Mouse (Mus musculus) heart, embryonic 10.5 days (tissue): ENCODE results near the gene Stard10. TPM values are rescaled to one million over a fixed set of nuclear protein-coding genes. Genes with fewer than 3 reads are reported as not detected.

ENCODE experiments used
- DNase-seq: peaks from one replicate; pipeline ENCODE4 v3.0.0-alpha.2; 2017; ENCODE audit warnings: low spot score
- H3K27ac ChIP-seq: fragments of 300-500 bp; sonication (generic); 2 replicates; pipeline ENCODE4 v1.5.1; 2016; ENCODE audit warnings: mild to moderate bottlenecking
- H3K27me3 ChIP-seq: fragments of 300-500 bp; sonication (generic); 2 replicates; pipeline ENCODE4 v1.6.1; 2016; ENCODE audit warnings: mild to moderate bottlenecking; ENCODE audit not compliant: poor library complexity, insufficient read depth, severe bottlenecking
- H3K36me3 ChIP-seq: fragments of 300-500 bp; sonication (generic); 2 replicates; pipeline ENCODE4 v1.6.1; 2016; ENCODE audit warnings: mild to moderate bottlenecking, moderate library complexity
- H3K4me1 ChIP-seq: fragments of 300-500 bp; sonication (generic); 2 replicates; pipeline ENCODE4 v1.6.1; 2016; ENCODE audit warnings: mild to moderate bottlenecking
- H3K4me3 ChIP-seq: fragments of 300-500 bp; sonication (generic); 2 replicates; pipeline ENCODE4 v1.5.1; 2016; ENCODE audit warnings: mild to moderate bottlenecking, moderate library complexity
- H3K9me3 ChIP-seq: fragments of 300-500 bp; sonication (generic); 2 replicates; pipeline ENCODE4 v1.6.1; 2016; ENCODE audit warnings: mild to moderate bottlenecking, moderate library complexity
- WGBS: fragments of 180-500 bp; shearing (Covaris S2); methylation state at CpG from one replicate; pipeline ENCODE4 v1.1.7; 2016; 5-methylcytosine and 5-hydroxymethylcytosine counted together
- polyA plus RNA-seq: library from polyadenylated mRNA; unstranded; fragments of >200 nt; fragmentation: Nextera tagmentation; extraction: Ambion mirVana; gene quantifications from 2 replicates; pipeline ENCODE4 v1.2.1, GENCODE M21; 2016

Stard10 gene
- polyA plus RNA-seq, 1 experiment from 2014 or later = 62.7 TPM

- H3K36me3 ChIP-seq = peaks cover 44% of the 10 kb centered on the region
Observed at GRCm38 (mm10) chr7:101292696-101293095, 24.2 kb upstream of the Stard10 start.

DNA sequence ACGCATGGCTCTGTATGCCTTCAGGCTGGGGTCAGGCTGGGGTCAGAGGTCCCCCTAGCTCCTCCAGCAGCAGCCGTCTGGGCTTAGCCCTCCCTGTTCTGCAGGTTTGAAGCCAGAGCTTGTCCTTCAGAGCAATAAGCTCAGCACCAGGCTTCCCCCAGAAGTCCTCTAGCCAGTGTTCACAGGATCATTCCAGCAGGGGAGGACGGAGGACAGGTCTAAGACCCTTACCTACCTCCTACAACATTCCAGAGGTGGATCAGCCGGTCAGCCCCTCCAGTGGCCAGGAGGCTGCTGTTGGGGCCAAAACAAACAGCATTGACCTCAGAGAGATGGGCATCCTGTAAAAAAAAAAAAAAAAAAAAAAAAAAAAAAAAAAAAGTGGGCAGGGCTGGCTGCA is 23.7 kb upstream of the Stard10 start:
- peaks cover 44% of the 10 kb centered on the region for H3K36me3 ChIP-seq
- peaks cover 25% of the 10 kb centered on the region for H3K4me1 ChIP-seq
- no peak overlapping the region for H3K4me3 ChIP-seq
- DNase-seq = peak; percentile 61
- peaks cover 33% of the 10 kb centered on the region for H3K27me3 ChIP-seq
- WGBS = 48% methylated on average over 4 of the region's 4 CpGs
- H3K27ac ChIP-seq = no peak overlapping the region
- H3K9me3 ChIP-seq = no peaks in the 10 kb centered on the region

More at GRCm38 (mm10) chr7:101292696-101293095, 24.2 kb upstream of the Stard10 start:
- H3K4me3 ChIP-seq = no peak overlapping the region
- 100% methylated on average over 1 of the region's 1 CpGs for WGBS
- no peaks in the 10 kb centered on the region for H3K9me3 ChIP-seq
- no peak overlapping the region for H3K27ac ChIP-seq
- peaks cover 29% of the 10 kb centered on the region for H3K27me3 ChIP-seq
- H3K4me1 ChIP-seq = peaks cover 25% of the 10 kb centered on the region
- peak; percentile 68 for DNase-seq

DNA sequence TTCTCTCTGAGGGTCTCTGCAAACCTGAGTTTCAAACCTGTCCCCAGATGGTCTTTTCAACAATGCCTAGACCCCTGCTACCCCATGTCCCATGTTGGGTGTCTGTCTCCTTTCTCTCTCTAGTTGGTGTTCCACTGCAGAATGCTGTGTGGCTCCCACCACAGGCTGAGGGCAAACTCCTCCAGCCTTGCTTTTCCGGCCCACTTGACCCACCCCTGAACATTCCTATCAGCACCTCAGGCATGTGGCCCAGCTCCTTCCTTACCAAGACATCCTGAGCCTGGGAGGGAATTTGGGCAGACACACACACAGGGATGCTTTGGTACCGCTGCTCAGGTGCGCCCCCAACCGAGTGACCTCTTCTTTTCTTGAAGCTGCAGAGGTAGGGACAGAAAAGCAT is 23.3 kb upstream of the Stard10 start:
- no peak overlapping the region for H3K4me3 ChIP-seq
- peaks cover 25% of the 10 kb centered on the region for H3K4me1 ChIP-seq
- H3K36me3 ChIP-seq = peaks cover 44% of the 10 kb centered on the region
- no peak for DNase-seq
- WGBS = 37% methylated on average over 4 of the region's 4 CpGs
- H3K27me3 ChIP-seq = peaks cover 38% of the 10 kb centered on the region
- H3K27ac ChIP-seq = no peak overlapping the region
- H3K9me3 ChIP-seq = no peaks in the 10 kb centered on the region

DNA sequence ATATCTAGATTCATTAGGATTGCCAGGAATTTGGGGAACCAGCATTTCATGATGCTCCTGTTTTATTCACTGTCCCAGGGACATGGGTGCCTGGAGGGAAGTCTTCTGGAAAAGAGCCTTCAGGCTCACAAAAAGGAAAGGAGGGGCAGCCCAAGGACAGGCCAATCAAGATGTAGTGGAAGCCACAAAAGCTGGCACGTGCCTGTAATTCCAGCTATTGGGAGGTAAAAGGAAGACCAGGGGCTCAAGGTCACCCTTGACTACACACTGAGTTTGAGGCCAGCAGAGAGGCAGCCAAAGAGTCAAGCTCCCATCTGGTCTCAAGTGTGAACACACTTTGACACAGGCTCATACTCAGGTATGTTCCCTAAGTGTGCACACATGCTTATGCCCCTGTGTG is 21.4 kb upstream of the Stard10 start:
- peaks cover 56% of the 10 kb centered on the region for H3K27me3 ChIP-seq
- WGBS = 68% methylated on average over 1 of the region's 1 CpGs
- H3K36me3 ChIP-seq = peaks cover 30% of the 10 kb centered on the region

DNA sequence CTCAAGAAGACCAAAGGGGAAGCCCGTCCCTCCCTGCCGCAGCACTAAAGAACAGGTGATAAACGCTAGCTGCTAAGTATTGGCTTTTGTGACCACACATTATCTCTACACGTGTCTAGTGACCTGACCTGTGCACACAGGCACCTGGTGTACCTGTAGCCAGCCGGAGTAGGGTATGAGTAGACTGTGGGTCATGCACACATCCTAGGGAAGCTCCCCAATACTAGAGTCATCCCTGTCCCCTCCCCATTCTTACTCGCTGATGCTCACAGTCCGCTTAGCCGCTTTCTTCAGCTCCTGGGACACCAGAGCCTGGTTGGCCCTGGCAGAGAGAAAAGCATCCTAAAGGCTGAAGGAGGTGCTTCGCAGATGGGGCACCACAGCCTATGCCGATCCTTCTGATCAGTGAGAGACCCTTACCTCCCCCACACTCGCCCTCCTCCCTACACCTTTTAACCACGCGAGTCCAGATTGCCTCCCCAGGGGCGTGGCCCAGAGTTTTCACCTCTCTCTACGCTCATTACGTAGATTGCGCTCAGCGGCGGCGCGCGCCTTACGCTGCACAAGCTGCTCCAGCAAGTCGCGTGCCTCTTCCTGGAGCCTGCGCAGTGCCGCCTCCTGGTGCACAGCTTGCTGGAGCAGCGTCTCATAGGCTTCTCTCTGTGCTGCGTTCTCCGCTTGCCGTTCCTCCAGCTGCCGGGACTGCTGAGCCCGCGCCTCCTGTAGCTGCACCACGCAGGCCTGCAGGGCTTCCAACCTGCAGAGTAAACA is 20.4 kb upstream of the Stard10 start:
- peak overlapping the region; percentile 37 for H3K27ac ChIP-seq
- WGBS = 11% methylated on average over 35 of the region's 35 CpGs

More for the DNA sequence above, 21.4 kb upstream of the Stard10 start:
- H3K27ac ChIP-seq = no peak overlapping the region
- no peak for DNase-seq
- H3K9me3 ChIP-seq = no peaks in the 10 kb centered on the region
- H3K4me1 ChIP-seq = peaks cover 25% of the 10 kb centered on the region
- H3K4me3 ChIP-seq = no peak overlapping the region

GRCm38 (mm10) chr7:101297023-101297405 is 19.9 kb upstream of the Stard10 start:
- peaks cover 63% of the 10 kb centered on the region for H3K27me3 ChIP-seq
- peak overlapping the region; percentile 37 for H3K27ac ChIP-seq

More for the DNA sequence above, 20.4 kb upstream of the Stard10 start:
- Histone ChIP-seq H3K4me3 (peak overlapping the region; percentile 52), H3K4me1 (peaks cover 35% of the 10 kb centered on the region), H3K36me3 (peaks cover 28% of the 10 kb centered on the region), H3K27me3 (peaks cover 63% of the 10 kb centered on the region), H3K9me3 (no peaks in the 10 kb centered on the region)
- DNase-seq = peak; percentile 92

GRCm38 (mm10) chr7:101298375-101298774 is 18.5 kb upstream of the Stard10 start:
- Histone ChIP-seq H3K9me3 (no peaks in the 10 kb centered on the region), H3K4me1 (peaks cover 36% of the 10 kb centered on the region), H3K36me3 (peaks cover 17% of the 10 kb centered on the region), H3K4me3 (no peak overlapping the region), H3K27ac (no peak overlapping the region), H3K27me3 (peaks cover 63% of the 10 kb centered on the region)
- WGBS = 78% methylated on average over 3 of the region's 3 CpGs
- DNase-seq = no peak

More at GRCm38 (mm10) chr7:101297023-101297405, 19.9 kb upstream of the Stard10 start:
- peak overlapping the region; percentile 52 for H3K4me3 ChIP-seq
- no peaks in the 10 kb centered on the region for H3K9me3 ChIP-seq
- no peak for DNase-seq
- peaks cover 23% of the 10 kb centered on the region for H3K36me3 ChIP-seq
- WGBS = 21% methylated on average over 8 of the region's 8 CpGs
- peaks cover 35% of the 10 kb centered on the region for H3K4me1 ChIP-seq

GRCm38 (mm10) chr7:101301361-101301880 is 15.5 kb upstream of the Stard10 start:
- Histone ChIP-seq H3K36me3 (0 out of 2 replicates have a peak, but pooled peaks cover 2% of the 10 kb centered on the region), H3K9me3 (no peaks in the 10 kb centered on the region), H3K27me3 (peaks cover 47% of the 10 kb centered on the region), H3K4me1 (peaks cover 26% of the 10 kb centered on the region), H3K4me3 (peak overlapping the region; percentile 75), H3K27ac (peak overlapping the region; percentile 83)
- DNase-seq = peak; percentile 90
- under 1% methylated on average over 30 of the region's 30 CpGs for WGBS

GRCm38 (mm10) chr7:101301881-101302456 is 14.9 kb upstream of the Stard10 start, which contains the start of gene Atg16l2:
Gene Atg16l2, minus strand, starts transcription at chr7:101302251.
- peak; percentile 96 for DNase-seq
- Histone ChIP-seq H3K4me1 (peaks cover 24% of the 10 kb centered on the region), H3K9me3 (no peaks in the 10 kb centered on the region), H3K27me3 (peaks cover 42% of the 10 kb centered on the region), H3K4me3 (peak within 1 kb of the TSS; percentile 75), H3K36me3 (0 out of 2 replicates have a peak, but pooled peaks cover 2% of the 10 kb centered on the region), H3K27ac (peak within 1 kb of the TSS; percentile 83)
- WGBS = under 1% methylated on average over 39 of the region's 39 CpGs

DNA sequence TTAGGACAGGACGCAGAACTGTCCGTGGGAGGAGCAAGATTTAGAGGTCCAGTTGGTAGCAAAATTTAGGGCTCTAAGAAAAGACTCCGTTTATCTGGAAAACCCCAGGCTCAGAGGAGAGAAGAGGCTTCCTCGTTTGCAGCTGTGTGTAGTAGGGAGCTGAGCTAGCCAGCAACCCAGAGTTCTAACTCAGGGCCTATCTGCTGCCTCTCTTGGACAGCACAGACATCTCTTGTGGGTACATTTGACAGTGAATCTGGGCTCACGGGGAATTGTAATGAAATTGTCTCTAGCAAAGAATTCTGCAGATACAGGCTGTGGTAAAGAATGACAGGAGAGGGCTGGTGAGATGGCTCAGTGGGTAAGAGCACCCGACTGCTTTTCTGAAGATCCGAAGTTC is 14.2 kb upstream of the Stard10 start:
- Histone ChIP-seq H3K9me3 (no peaks in the 10 kb centered on the region), H3K27ac (peak overlapping the region; percentile 83), H3K4me1 (peaks cover 24% of the 10 kb centered on the region), H3K36me3 (0 out of 2 replicates have a peak, but pooled peaks cover 2% of the 10 kb centered on the region), H3K4me3 (peak overlapping the region; percentile 75), H3K27me3 (peaks cover 34% of the 10 kb centered on the region)
- no peak for DNase-seq
- WGBS = 30% methylated on average over 7 of the region's 7 CpGs

DNA sequence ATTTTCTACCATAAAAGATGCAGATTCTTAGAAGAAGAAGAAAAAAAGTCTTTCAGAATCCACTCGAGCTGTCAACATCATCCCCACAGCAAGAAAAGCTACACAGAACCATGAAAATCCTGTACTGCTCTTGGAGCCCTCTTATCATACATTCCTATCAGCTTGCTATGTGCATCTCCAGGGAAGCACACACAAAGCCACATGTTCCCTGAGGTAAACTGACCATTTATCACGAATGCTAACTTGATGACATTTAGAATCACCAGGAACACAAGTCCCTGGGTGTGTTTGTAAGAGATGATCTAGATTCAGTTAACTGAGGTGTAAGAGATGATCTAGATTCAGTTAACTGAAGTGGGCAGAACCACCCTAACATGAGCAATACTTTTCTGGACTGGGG is 10.0 kb upstream of the Stard10 start:
- no peak for DNase-seq
- Histone ChIP-seq H3K4me3 (no peak overlapping the region), H3K36me3 (no peaks in the 10 kb centered on the region), H3K27me3 (no peaks in the 10 kb centered on the region), H3K4me1 (peaks cover 15% of the 10 kb centered on the region), H3K27ac (no peak overlapping the region), H3K9me3 (no peaks in the 10 kb centered on the region)
- 33% methylated on average over 2 of the region's 2 CpGs for WGBS

DNA sequence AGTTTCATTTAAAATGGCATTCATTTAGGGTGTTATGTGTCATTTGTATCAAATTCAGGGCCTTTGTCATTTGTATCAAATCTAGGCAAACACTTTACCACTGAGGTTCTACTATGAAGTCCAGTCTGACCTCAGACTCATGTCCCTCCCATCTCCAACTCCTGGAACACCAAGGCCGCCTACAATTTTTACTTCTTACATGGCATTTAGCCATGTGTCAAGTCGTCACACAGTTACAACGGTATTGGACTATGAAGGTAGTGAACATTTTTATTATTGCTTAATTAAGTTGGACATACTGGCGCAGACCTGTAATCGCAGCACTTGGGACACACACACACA is 6.9 kb upstream of the Stard10 start:
- H3K4me3 ChIP-seq = peak overlapping the region; percentile 63
- 38% methylated on average over 5 of the region's 5 CpGs for WGBS
- no peaks in the 10 kb centered on the region for H3K36me3 ChIP-seq
- DNase-seq = no peak
- H3K4me1 ChIP-seq = peaks cover 17% of the 10 kb centered on the region; the same call in 1 of the 2 replicates
- H3K27ac ChIP-seq = peak overlapping the region; percentile 89
- no peaks in the 10 kb centered on the region for H3K27me3 ChIP-seq
- no peaks in the 10 kb centered on the region for H3K9me3 ChIP-seq
